In the genomic region with DNA sequence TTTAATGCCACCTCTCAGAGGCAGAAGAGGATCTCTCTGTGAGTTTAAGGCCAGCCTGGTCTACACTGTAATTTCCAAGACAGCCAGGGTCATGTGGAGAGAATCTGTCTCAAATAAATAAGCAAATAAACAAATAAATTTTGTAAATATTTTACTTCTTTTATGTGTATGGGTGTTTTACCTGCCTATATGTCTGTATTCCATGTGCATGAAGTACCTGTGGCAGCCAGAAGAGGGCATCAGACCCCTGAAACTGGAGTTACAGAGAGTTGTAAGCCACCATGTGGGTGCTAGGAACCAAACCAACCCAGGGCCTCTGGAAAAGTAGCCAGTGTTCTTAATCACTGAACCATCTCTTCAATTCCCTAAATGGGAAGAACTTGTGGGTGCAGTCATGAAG, we compare ENCODE assay signal across 18 mouse cellular contexts. TPM values are rescaled to one million over a fixed set of nuclear protein-coding genes. Genes with fewer than 3 reads are reported as not detected.
DNase-seq lines count a peak whose midpoint lies in the region; ATAC-seq and TF ChIP-seq lines count a peak whose summit lies in the region.
"Had no signal": no experiment of that assay in that cellular context is flagged by ENCODE, and none has a peak within 500 bp of the region (broad histone marks: within the 10 kb centered on the region; RNA-seq: fewer than 3 reads in every experiment).

No protein-coding gene starts in this region.

- H3K4me3 ChIP-seq in liver, postnatal 0 days (ENCODE audit: low read depth, low read length): no peak overlapping the region
- H3K4me3 ChIP-seq: embryonic facial prominence, embryonic 13.5 days; midbrain, embryonic 13.5 days; neural tube, embryonic 15.5 days had no signal

- TF ChIP-seq CTCF in liver, postnatal 0 days (IDR thresholded peaks at IDR 0.05; ENCODE audit: low read depth): peak; percentile 49

- no peak for ATAC-seq in liver, postnatal 0 days
- ATAC-seq: midbrain, embryonic 13.5 days had no signal

- no peak overlapping the region for H3K9ac ChIP-seq in liver, postnatal 0 days (replicated peaks)
- H3K9ac ChIP-seq: embryonic facial prominence, embryonic 13.5 days; hindbrain, embryonic 14.5 days; midbrain, embryonic 13.5 days; neural tube, embryonic 15.5 days had no signal

- no peak overlapping the region for H3K27ac ChIP-seq in liver, postnatal 0 days (ENCODE audit: low read depth)
- H3K27ac ChIP-seq: embryonic facial prominence, embryonic 13.5 days; hindbrain, embryonic 14.5 days; midbrain, embryonic 13.5 days; neural tube, embryonic 15.5 days had no signal

- peaks cover 3% of the 10 kb centered on the region; the same call in 1 of the 2 replicates for H3K9me3 ChIP-seq in liver, postnatal 0 days (ENCODE audit: low read length)
- H3K9me3 ChIP-seq: neural tube, embryonic 15.5 days had no signal

- TF ChIP-seq EP300 in liver, postnatal 0 days (IDR thresholded peaks at IDR 0.05; ENCODE audit: low read depth): no peak

- DNase-seq in liver, postnatal 0 days: no peak
- DNase-seq in liver: no peak
- peak; percentile 9 to 20 for DNase-seq in B cell, adult 2 months
- peak; percentile 70 for DNase-seq in ES-CJ7 (ENCODE audit: low read depth, low spot score)
- peak; percentile 25 for DNase-seq in splenic B cell, adult 2 months (ENCODE audit: low read depth, low spot score)
- no peak for DNase-seq in ovary, postnatal 14 days (ENCODE audit: low spot score)
- no peak for DNase-seq in cerebellum, adult 9-11 months
- DNase-seq: adrenal gland, postnatal 14 days; cerebellum, adult 8-10 months; gastrocnemius, postnatal 14 days; kidney, adult 18-20 months; kidney, postnatal 36 days; lung, adult 2 months; thymus, adult 18-20 months had no signal

- H3K36me3 ChIP-seq in liver, postnatal 0 days (replicated peaks; ENCODE audit: insufficient read depth, low read length): no peaks in the 10 kb centered on the region
- no peaks in the 10 kb centered on the region for H3K36me3 ChIP-seq in splenic B cell, adult 2 months (ENCODE audit: control insufficient read depth, insufficient read depth, low read length, poor library complexity, severe bottlenecking)
- H3K36me3 ChIP-seq: embryonic facial prominence, embryonic 13.5 days; midbrain, embryonic 13.5 days; neural tube, embryonic 15.5 days had no signal

- H3K4me1 ChIP-seq in liver, postnatal 0 days (ENCODE audit: insufficient read depth): no peaks in the 10 kb centered on the region
- H3K4me1 ChIP-seq: embryonic facial prominence, embryonic 13.5 days; midbrain, embryonic 13.5 days; neural tube, embryonic 15.5 days had no signal

- H3K4me2 ChIP-seq in liver, postnatal 0 days (ENCODE audit: low read depth, low read length): no peak overlapping the region
- H3K4me2 ChIP-seq: embryonic facial prominence, embryonic 13.5 days; hindbrain, embryonic 14.5 days; midbrain, embryonic 13.5 days; neural tube, embryonic 15.5 days had no signal

- H3K27me3 ChIP-seq in liver, postnatal 0 days (ENCODE audit: insufficient read depth, low read length): no peaks in the 10 kb centered on the region
- H3K27me3 ChIP-seq in splenic B cell, adult 2 months (ENCODE audit: control insufficient read depth, insufficient read depth, low read length, poor library complexity, severe bottlenecking): no peaks in the 10 kb centered on the region; the same call in 1 of the 2 replicates
- H3K27me3 ChIP-seq: embryonic facial prominence, embryonic 13.5 days; midbrain, embryonic 13.5 days; neural tube, embryonic 15.5 days had no signal

RNA-seq across cellular contexts. Expression of a gene that starts 31.6 kb away (rescaled TPM):
- polyA plus RNA-seq in liver, postnatal 0 days (2015; fragmentation: Nextera tagmentation; extraction: Ambion mirVana): 13.7 and 14.3 TPM in 2 replicates

RNA-seq across cellular contexts. Expression of a gene that starts 40.6 kb away (rescaled TPM):
- polyA plus RNA-seq in liver, postnatal 0 days (2015; fragmentation: Nextera tagmentation; extraction: Ambion mirVana): 5.7 TPM in 2 replicates
- polyA plus RNA-seq: lung, adult 2 months had no signal

RNA-seq across cellular contexts. Expression of a gene that starts 41.8 kb away (rescaled TPM):
- 7.1 and 9.5 TPM in 2 replicates for polyA plus RNA-seq in liver, postnatal 0 days (2015; fragmentation: Nextera tagmentation; extraction: Ambion mirVana)

Comparison
In these comparisons a context has a peak if more than half of its experiments do, and no peak if none do; other contexts are left out.
1. DNase-seq: peak in B cell, adult 2 months (2 of 2), ES-CJ7 (single experiment) and splenic B cell, adult 2 months (single experiment); none in liver, postnatal 0 days (single experiment), liver (single experiment), ovary, postnatal 14 days (single experiment) and cerebellum, adult 9-11 months (single experiment).